Mouse (Mus musculus): Measurements from ENCODE around the gene Gm7879. TPM values are rescaled to one million over a fixed set of nuclear protein-coding genes. Genes with fewer than 3 reads are reported as not detected.

Gene Gm7879
- total RNA-seq, 2 experiments from 2014 or later: 8.6 to 11.1 TPM

- peak; percentile 17 for DNase-seq
Measured at GRCm38 (mm10) chr5:43948111-43948743, 35.3 kb downstream of the Gm7879 start.

- peak; percentile 11 for DNase-seq
Measured at GRCm38 (mm10) chr5:43948748-43949275, 35.9 kb downstream of the Gm7879 start.

DNA sequence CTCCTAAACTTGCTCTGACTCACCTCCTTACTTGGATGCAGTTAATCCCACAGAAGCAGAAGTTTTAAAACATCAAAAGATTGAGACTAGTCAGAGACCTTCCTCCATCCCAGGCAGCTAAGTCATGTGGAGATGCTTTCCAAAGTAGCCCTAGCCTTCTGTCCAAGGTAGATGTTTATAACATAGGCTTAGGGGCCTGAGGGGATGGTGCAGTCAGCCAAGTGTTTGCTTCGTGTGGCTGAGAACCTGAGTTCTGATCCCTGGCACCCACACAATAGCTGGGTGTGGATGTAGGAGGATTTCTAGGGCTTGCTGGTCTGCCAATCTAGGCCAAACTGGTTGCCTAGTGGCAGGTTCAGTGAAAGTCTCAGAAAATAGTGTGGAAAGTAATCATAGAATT lies 40.3 kb downstream of the Gm7879 start:
- no peak for DNase-seq

DNA sequence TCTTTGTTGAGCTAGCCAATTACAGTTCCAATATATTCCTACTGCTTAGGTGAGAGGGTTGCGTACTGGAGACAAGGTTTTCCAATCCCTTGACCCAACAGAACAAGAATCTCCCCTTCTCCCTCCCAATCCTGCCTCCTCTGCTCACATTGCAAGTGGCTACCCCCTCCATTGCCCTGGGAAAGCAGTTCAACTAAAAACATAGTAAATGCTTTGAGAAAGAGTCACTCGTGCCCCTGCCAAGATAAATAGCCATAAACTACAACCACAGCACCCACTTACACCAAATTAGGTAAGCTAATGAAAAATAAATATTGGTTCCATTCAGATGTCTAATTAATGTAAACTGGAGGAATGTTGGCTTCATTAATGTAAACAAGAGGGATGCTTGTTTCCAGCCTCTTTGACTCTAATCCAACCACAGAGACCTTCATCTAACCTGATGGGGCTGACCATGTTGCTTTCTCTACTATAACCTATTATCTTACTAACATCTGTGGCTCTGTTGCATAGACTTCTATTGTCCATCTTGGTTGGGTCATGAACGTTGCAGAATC lies 47.0 kb downstream of the Gm7879 start:
- DNase-seq: no peak

DNA sequence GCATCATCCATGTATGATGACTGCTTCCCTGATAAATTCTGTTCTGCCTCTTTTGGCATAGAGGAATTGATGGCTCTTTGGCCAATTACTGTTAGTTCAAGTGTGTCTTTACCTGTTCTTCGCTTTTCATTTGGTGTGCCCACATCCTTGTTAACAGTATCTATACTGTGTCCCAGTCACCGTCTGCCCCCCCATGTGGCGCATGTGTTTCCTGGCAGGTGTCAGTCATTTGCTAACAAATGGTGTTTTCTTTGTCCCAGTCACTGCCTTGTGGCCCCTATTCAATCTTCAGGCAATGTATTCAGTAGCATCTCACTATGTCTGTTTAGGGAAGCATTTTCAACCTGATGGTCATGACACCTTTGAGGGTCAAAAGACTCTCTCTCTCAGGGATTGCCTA lies 48.1 kb downstream of the Gm7879 start:
- no peak for DNase-seq

Other genes with a start within 250 kb of the Gm7879 start
- under 1 TPM; 0.26 to 0.47 TPM for gene Bst1, start 94.3 kb upstream of the Gm7879 start, total RNA-seq (2021)
- 10 to 100 TPM; 27.7 to 32.5 TPM for gene Fbxl5, start 91.5 kb upstream of the Gm7879 start, total RNA-seq (2021)
- 1 to 10 TPM; 5.6 to 7.6 TPM for gene Cd38, start 44.6 kb upstream of the Gm7879 start, total RNA-seq (2021)
- gene Fgfbp1, start 68.6 kb downstream of the Gm7879 start, total RNA-seq (2021): not detected
- 10 to 100 TPM; 12.7 to 16.0 TPM for gene Prom1, start 188.9 kb downstream of the Gm7879 start, total RNA-seq (2021)